Mouse (Mus musculus) megakaryocyte, embryonic 14.5 days (primary cell): ENCODE measurements at regions not wholly inside any gene's neighbourhood (a gene's known extent, or its start where the extent isn't known, plus 50 kb on each side); places are given as distances from the start of the nearest gene placed in this dataset.

ENCODE experiments used
- H3K27me3 ChIP-seq: replicated peaks from 2 replicates; pipeline ENCODE3; 2012; ENCODE audit warnings: inconsistent platforms
- H3K36me3 ChIP-seq: replicated peaks from 2 replicates; pipeline ENCODE3; 2012; ENCODE audit warnings: low read length, inconsistent platforms, mixed read lengths
- H3K4me1 ChIP-seq: 2 replicates; pipeline ENCODE4 v1.6.1; 2012; ENCODE audit warnings: inconsistent platforms
- H3K4me3 ChIP-seq: replicated peaks from 2 replicates; pipeline ENCODE3; 2012; ENCODE audit warnings: moderate library complexity, mild to moderate bottlenecking, inconsistent platforms
- H3K9me3 ChIP-seq: 2 replicates; pipeline ENCODE4 v1.6.1; 2012; ENCODE audit warnings: inconsistent platforms
- FLI1 ChIP-seq: IDR thresholded peaks from 2 replicates; pipeline ENCODE4 v1.6.1; 2012; ENCODE audit warnings: low read length, inconsistent platforms, mixed read lengths
- GATA1 ChIP-seq: IDR thresholded peaks from 3 replicates; pipeline ENCODE4 v1.6.1; 2012; ENCODE audit warnings: mixed read lengths, low read length, inconsistent platforms, borderline replicate concordance

- TF ChIP-seq FLI1 (no peak), GATA1 (no peak)
- H3K27me3 ChIP-seq = no peaks in the 10 kb centered on the region
- peaks cover 7% of the 10 kb centered on the region; the same call in 1 of the 2 replicates for H3K9me3 ChIP-seq
- peak overlapping the region; percentile 63 for H3K4me3 ChIP-seq
- H3K36me3 ChIP-seq = no peaks in the 10 kb centered on the region
- peaks cover 15% of the 10 kb centered on the region for H3K4me1 ChIP-seq
Measured at GRCm38 (mm10) chr10:42131798-42132197, 113.6 kb upstream of the Armc2 start.

DNA sequence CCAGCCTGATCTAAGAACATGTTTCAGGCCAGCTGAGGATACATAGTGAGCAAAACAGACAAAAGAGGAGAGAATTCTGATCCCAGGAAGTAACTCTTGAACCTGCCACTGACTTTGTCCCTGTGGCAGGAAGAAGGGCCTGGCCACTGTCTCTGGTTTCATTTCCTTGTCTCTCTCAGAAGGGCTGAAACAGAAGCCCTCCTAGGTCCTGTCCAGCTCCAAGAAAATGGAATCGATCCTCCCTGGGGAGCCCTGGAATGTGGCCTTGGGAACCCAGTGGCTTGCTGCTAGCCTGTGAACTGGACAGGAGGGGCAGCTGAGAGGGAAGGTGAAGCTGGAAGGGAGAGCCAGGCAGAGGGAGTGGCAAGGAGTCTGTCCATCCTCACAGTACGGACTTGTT lies 113.1 kb upstream of the Armc2 start:
- peaks cover 7% of the 10 kb centered on the region; the same call in 1 of the 2 replicates for H3K9me3 ChIP-seq
- TF ChIP-seq FLI1 = no peak
- no peak for TF ChIP-seq GATA1
- H3K4me1 ChIP-seq = peaks cover 15% of the 10 kb centered on the region
- H3K4me3 ChIP-seq = peak overlapping the region; percentile 63
- no peaks in the 10 kb centered on the region for H3K36me3 ChIP-seq
- no peaks in the 10 kb centered on the region for H3K27me3 ChIP-seq

DNA sequence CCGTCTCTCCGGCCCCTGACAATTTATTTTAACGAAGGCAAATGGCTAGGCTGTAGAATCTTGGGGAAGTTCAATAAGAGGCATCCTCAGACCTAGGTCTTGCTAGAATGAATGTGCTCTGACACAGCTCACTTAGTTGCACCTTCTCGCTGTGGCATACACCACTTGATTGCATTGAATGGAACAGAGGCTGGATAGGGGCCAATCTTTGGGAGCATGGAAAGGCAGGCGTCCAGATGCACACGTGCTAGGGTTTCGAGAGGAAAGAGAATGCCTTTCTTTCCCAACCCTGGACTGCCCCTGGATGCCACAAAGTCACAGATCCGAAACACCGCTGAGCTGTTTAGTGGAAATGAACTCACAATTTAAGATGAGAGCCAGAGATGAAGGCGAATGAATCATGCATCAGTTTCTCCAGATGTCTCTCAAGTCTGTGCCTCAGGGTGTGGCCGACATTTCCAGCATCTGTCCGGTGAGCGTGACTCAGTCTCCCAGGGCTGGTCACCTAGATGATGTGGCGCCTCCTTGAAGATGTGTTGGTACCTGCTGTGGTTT lies 109.7 kb upstream of the Armc2 start:
- TF ChIP-seq GATA1 = no peak
- no peak for TF ChIP-seq FLI1
- H3K36me3 ChIP-seq = no peaks in the 10 kb centered on the region
- no peak overlapping the region for H3K4me3 ChIP-seq
- peaks cover 12% of the 10 kb centered on the region for H3K4me1 ChIP-seq
- H3K27me3 ChIP-seq = no peaks in the 10 kb centered on the region
- H3K9me3 ChIP-seq = peaks cover 5% of the 10 kb centered on the region; the same call in 1 of the 2 replicates

DNA sequence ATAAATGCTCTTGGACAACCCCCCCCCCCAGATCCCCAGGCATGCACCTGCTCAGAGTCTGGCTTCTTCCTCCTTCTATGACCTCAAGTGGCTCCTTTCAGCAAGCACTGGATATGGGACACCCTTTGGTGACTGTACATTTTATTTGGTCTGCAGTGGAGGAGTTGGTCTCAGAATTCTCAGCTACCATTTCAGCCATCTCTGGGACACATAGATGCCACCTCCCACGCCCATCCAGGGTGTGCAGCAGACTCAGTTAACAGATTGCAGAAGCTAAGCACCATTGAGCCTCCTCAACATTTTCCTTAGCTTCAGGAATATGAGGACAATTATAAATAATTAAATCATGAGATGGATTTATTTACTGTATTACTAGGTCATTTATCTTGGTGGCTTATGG lies 108.6 kb upstream of the Armc2 start:
- Histone ChIP-seq H3K36me3 (no peaks in the 10 kb centered on the region), H3K27me3 (no peaks in the 10 kb centered on the region), H3K4me1 (peaks cover 21% of the 10 kb centered on the region), H3K9me3 (no peaks in the 10 kb centered on the region), H3K4me3 (no peak overlapping the region)
- TF ChIP-seq FLI1 = no peak
- TF ChIP-seq GATA1 = no peak

- TF ChIP-seq GATA1 (no peak), FLI1 (no peak)
Measured at GRCm38 (mm10) chr10:42122768-42123635, 104.8 kb upstream of the Armc2 start.

DNA sequence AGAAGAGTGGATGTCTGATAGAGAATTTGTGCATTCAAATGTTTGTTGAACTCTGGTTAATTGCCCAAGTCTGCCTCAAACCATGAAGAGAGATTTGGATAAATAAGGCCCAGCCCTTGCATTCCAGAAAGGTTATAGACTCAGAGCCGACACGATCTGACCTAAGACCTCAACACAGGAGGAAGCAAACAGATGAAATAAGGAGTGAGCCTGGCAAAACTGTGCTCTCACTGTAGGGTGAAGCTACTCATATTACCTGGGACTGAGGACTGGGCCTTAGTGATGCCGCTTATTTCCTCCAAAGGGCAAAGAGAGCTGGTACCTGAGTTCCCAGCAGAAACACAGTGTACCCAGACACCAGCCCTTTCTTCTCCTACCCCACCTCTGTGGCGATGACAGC lies 103.7 kb upstream of the Armc2 start:
- TF ChIP-seq GATA1 (no peak), FLI1 (no peak)
- H3K27me3 ChIP-seq = peaks cover 3% of the 10 kb centered on the region
- H3K36me3 ChIP-seq = no peaks in the 10 kb centered on the region
- no peaks in the 10 kb centered on the region for H3K9me3 ChIP-seq
- H3K4me3 ChIP-seq = no peak overlapping the region
- peaks cover 30% of the 10 kb centered on the region for H3K4me1 ChIP-seq

More at GRCm38 (mm10) chr10:42122768-42123635, 104.8 kb upstream of the Armc2 start:
- Histone ChIP-seq H3K9me3 (no peaks in the 10 kb centered on the region), H3K4me3 (no peak overlapping the region), H3K4me1 (peaks cover 29% of the 10 kb centered on the region), H3K27me3 (no peaks in the 10 kb centered on the region), H3K36me3 (no peaks in the 10 kb centered on the region)

DNA sequence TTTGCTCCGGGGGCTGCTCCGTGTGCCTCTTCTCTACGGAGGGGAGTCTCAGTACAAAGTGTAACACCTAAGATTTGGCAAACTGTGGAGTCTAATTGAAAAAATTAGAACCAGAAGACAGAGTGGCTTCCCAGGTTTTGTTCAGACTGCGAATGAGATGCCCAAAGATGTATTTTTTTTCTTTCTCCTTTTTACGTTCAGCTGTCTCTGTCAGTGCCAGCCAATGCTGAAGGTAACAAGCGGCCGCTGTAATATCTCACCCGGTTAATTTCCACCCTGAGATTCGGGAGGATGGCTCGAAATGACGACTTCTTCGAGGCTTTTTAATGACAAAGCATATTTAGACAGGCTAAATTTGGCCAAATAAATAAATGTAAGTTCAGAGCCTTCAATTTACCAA lies 101.1 kb upstream of the Armc2 start:
- Histone ChIP-seq H3K4me3 (no peak overlapping the region), H3K9me3 (peaks cover 6% of the 10 kb centered on the region), H3K27me3 (peaks cover 4% of the 10 kb centered on the region), H3K36me3 (peaks cover 2% of the 10 kb centered on the region), H3K4me1 (peaks cover 41% of the 10 kb centered on the region)
- TF ChIP-seq GATA1 (no peak), FLI1 (no peak)

GRCm38 (mm10) chr10:42118361-42119188 lies 100.3 kb upstream of the Armc2 start:
- TF ChIP-seq FLI1 (no peak), GATA1 (no peak)
- Histone ChIP-seq H3K36me3 (peaks cover 2% of the 10 kb centered on the region), H3K4me1 (peaks cover 41% of the 10 kb centered on the region), H3K4me3 (no peak overlapping the region), H3K9me3 (peaks cover 10% of the 10 kb centered on the region), H3K27me3 (peaks cover 4% of the 10 kb centered on the region)

- Histone ChIP-seq H3K9me3 (peaks cover 15% of the 10 kb centered on the region), H3K36me3 (peaks cover 6% of the 10 kb centered on the region), H3K27me3 (peaks cover 4% of the 10 kb centered on the region), H3K4me3 (no peak overlapping the region), H3K4me1 (peaks cover 34% of the 10 kb centered on the region)
- no peak for TF ChIP-seq FLI1
- TF ChIP-seq GATA1 = no peak
Measured at GRCm38 (mm10) chr10:42117523-42117922, 99.3 kb upstream of the Armc2 start.
